Mouse (Mus musculus): ENCODE data around the gene Hmgxb4.

Hmgxb4 gene

DNA sequence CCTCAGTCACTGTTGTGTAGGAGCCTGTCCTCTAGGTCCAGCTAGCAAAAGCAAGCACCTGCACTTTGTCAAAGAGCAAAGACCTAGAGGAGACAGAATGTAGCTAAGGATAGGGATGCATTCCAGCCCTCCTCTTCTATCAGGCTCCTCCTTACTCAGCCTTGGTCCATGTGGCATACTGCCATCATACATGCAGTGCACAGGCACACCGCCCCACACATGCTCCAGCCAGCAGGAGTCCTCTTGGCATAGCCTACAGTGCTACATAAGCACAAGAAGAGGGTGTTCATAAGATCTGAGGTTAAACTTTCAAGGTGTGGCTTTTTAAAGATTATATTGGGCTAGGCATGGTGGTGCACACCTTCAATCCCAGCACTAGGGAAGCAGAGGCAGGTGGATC lies 81.7 kb downstream of the Hmgxb4 start:
- DNase-seq = no peak

- no peak for DNase-seq
Observed at GRCm38 (mm10) chr8:75078215-75078614, 85.1 kb downstream of the Hmgxb4 start.

DNA sequence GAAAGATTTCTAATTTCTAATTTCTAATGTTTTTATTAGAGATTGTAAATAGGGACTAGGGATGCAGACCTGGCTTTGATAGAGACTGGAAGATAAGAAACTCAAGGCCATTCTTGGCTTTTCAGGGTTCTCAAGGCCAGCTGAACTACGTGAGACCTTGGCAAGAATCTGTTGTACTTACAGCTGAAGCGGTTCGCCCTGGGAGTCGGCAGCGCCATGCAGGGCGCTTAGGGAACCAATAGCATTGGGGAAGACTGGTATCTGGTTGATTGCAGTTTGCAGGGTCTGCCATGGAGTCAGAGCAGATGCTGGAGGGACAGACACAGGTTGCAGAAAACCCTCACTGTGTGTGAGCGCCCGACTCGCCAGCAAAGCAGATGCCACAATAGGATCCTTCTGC lies 85.7 kb downstream of the Hmgxb4 start:
- no peak for DNase-seq
